Mouse (Mus musculus): Measurements from ENCODE around the gene Sult1a1.

GRCm38 (mm10) chr7:126642545-126643243 is 33.5 kb downstream of the Sult1a1 start:
- TF ChIP-seq GATA1 (IDR thresholded peaks at IDR 0.05; ENCODE audit: low read length) (no peak), TAL1 (IDR thresholded peaks at IDR 0.05; ENCODE audit: low read length) (no peak)

Measured in erythroblast, embryonic 14.5 days (primary cell).